ENCODE assay signal across 8 mouse cellular contexts in genomic region chr10:61380186-61380585, GRCm38 (mm10). TPM values are rescaled to one million over a fixed set of nuclear protein-coding genes. Genes with fewer than 3 reads are reported as not detected.
DNase-seq lines count a peak whose midpoint lies in the region; ATAC-seq and TF ChIP-seq lines count a peak whose summit lies in the region.

No protein-coding gene starts in this region.

- WGBS in spleen, adult 2 months: 48% methylated on average over 9 of the region's 9 CpGs
- WGBS in heart, adult 2 months: 3% methylated on average over 9 of the region's 9 CpGs
- 20% methylated on average over 9 of the region's 9 CpGs for WGBS in kidney, postnatal 0 days
- 7% methylated on average over 9 of the region's 9 CpGs for WGBS in midbrain, embryonic 11.5 days

- no peaks in the 10 kb centered on the region for H3K9me3 ChIP-seq in kidney, postnatal 0 days (replicated peaks; ENCODE audit: low read length)
- H3K9me3 ChIP-seq in midbrain, embryonic 11.5 days (ENCODE audit: control insufficient read depth, low read length): no peaks in the 10 kb centered on the region

- H3K4me2 ChIP-seq in kidney, postnatal 0 days (ENCODE audit: low read length): peak overlapping the region; percentile 87
- no peak overlapping the region; the same call in 1 of the 2 replicates for H3K4me2 ChIP-seq in midbrain, embryonic 11.5 days

- intact Hi-C loops in heart, adult 2 months (cut with DNase I): no loop called here

- no peaks in the 10 kb centered on the region for H3K36me3 ChIP-seq in spleen, adult 2 months (ENCODE audit: control insufficient read depth, insufficient read depth, low read length)
- H3K36me3 ChIP-seq in heart, adult 2 months (ENCODE audit: control insufficient read depth, insufficient read depth, low read length): peaks cover 2% of the 10 kb centered on the region
- no peaks in the 10 kb centered on the region for H3K36me3 ChIP-seq in kidney, postnatal 0 days (ENCODE audit: insufficient read depth, low read length)
- no peaks in the 10 kb centered on the region for H3K36me3 ChIP-seq in midbrain, embryonic 11.5 days (ENCODE audit: control insufficient read depth, insufficient read depth, low read length)

- DNase-seq in spleen, adult 2 months (ENCODE audit: low read depth in 1 of 2, low spot score in 2 of 2): no peak
- DNase-seq in spleen, postnatal 36 days (ENCODE audit: low spot score in 2 of 2): no peak
- DNase-seq in heart, adult 2 months: peak; percentile 75 to 81
- DNase-seq in kidney, postnatal 0 days (ENCODE audit: low spot score): no peak
- peak; percentile 87 for DNase-seq in midbrain, embryonic 11.5 days (ENCODE audit: low spot score, missing footprints)
- DNase-seq in natural killer cell, adult 2 months (ENCODE audit: low spot score in 2 of 2): no peak
- DNase-seq in left cerebral cortex, adult 9 months (ENCODE audit: low spot score in 2 of 2): no peak
- DNase-seq in layer of hippocampus, postnatal 14 days (ENCODE audit: low spot score in 2 of 2): no peak

- no peak for TF ChIP-seq CTCF in spleen, adult 2 months (IDR thresholded peaks at IDR 0.05; ENCODE audit: extremely low read depth, insufficient read depth, insufficient read length, insufficient replicate concordance)
- TF ChIP-seq CTCF in heart, adult 2 months (IDR thresholded peaks at IDR 0.05): no peak
- TF ChIP-seq CTCF in kidney, postnatal 0 days (IDR thresholded peaks at IDR 0.05; ENCODE audit: low read depth): no peak

- no peak for TF ChIP-seq EP300 in heart, adult 2 months (IDR thresholded peaks at IDR 0.05; ENCODE audit: insufficient read depth, low read depth, low read length)

- no peaks in the 10 kb centered on the region for H3K4me1 ChIP-seq in spleen, adult 2 months (ENCODE audit: control insufficient read depth, insufficient read depth, insufficient read length)
- H3K4me1 ChIP-seq in heart, adult 2 months (ENCODE audit: control insufficient read depth, insufficient read depth, low read length): peaks cover 37% of the 10 kb centered on the region
- peaks cover 28% of the 10 kb centered on the region; the same call in 1 of the 2 replicates for H3K4me1 ChIP-seq in kidney, postnatal 0 days (replicated peaks; ENCODE audit: insufficient read depth, low read length)
- peaks cover 22% of the 10 kb centered on the region for H3K4me1 ChIP-seq in midbrain, embryonic 11.5 days (ENCODE audit: control insufficient read depth, insufficient read depth, low read length)

- peak overlapping the region; percentile 60 for H3K9ac ChIP-seq in heart, adult 2 months (ENCODE audit: low read depth, low read length)
- H3K9ac ChIP-seq in kidney, postnatal 0 days (ENCODE audit: low read depth, low read length): peak overlapping the region; percentile 32; the same call in 1 of the 2 replicates
- H3K9ac ChIP-seq in midbrain, embryonic 11.5 days (ENCODE audit: low read length): peak overlapping the region; percentile 10; the same call in 1 of the 2 replicates

- no peak for ATAC-seq in kidney, postnatal 0 days (replicated peaks; ENCODE audit: low FRiP score, low read depth)
- ATAC-seq in midbrain, embryonic 11.5 days (ENCODE audit: low FRiP score): no peak

- no peak overlapping the region for H3K4me3 ChIP-seq in spleen, adult 2 months (ENCODE audit: extremely low read depth, insufficient read depth, insufficient read length)
- H3K4me3 ChIP-seq in heart, adult 2 months: peak overlapping the region; percentile 96
- H3K4me3 ChIP-seq in kidney, postnatal 0 days (replicated peaks; ENCODE audit: low read depth, low read length): no peak overlapping the region
- no peak overlapping the region for H3K4me3 ChIP-seq in midbrain, embryonic 11.5 days (ENCODE audit: low read depth, low read length)

- H3K27ac ChIP-seq in spleen, adult 2 months (ENCODE audit: insufficient read depth, low read length): peak overlapping the region; percentile 58
- H3K27ac ChIP-seq in heart, adult 2 months: peak overlapping the region; percentile 91
- H3K27ac ChIP-seq in kidney, postnatal 0 days: no peak overlapping the region
- no peak overlapping the region for H3K27ac ChIP-seq in midbrain, embryonic 11.5 days (ENCODE audit: low read depth, low read length)

- H3K27me3 ChIP-seq in spleen, adult 2 months (ENCODE audit: control insufficient read depth, insufficient read depth, low read length): peaks cover 8% of the 10 kb centered on the region
- no peaks in the 10 kb centered on the region for H3K27me3 ChIP-seq in heart, adult 2 months (ENCODE audit: control insufficient read depth, insufficient read depth, low read length)
- H3K27me3 ChIP-seq in kidney, postnatal 0 days (ENCODE audit: insufficient read depth, low read length): no peaks in the 10 kb centered on the region
- peaks cover 5% of the 10 kb centered on the region; the same call in 1 of the 2 replicates for H3K27me3 ChIP-seq in midbrain, embryonic 11.5 days (ENCODE audit: control insufficient read depth, insufficient read depth, low read length)

- peaks cover 2% of the 10 kb centered on the region for H3K79me2 ChIP-seq in heart, adult 2 months (replicated peaks; ENCODE audit: control insufficient read depth, insufficient read depth, low read length)

- TF ChIP-seq POLR2A in spleen, adult 2 months (IDR thresholded peaks at IDR 0.05; ENCODE audit: low read depth, low read length): no peak
- TF ChIP-seq POLR2A in heart, adult 2 months (IDR thresholded peaks at IDR 0.05; ENCODE audit: insufficient read depth, low read depth, low read length): no peak

RNA-seq across cellular contexts. Expression of gene Pald1, which starts 3.1 kb away (rescaled TPM):
- polyA plus RNA-seq in spleen, adult 2 months (2012; rRNA removed): 11.7 and 15.0 TPM in 2 replicates
- 10 to 100 TPM; 15.3 to 17.6 TPM for total RNA-seq in heart, adult 2 months (2021)
- 17.7 and 20.4 TPM in 2 replicates for polyA plus RNA-seq in heart, adult 2 months (2012; rRNA removed)
- polyA plus RNA-seq in kidney, postnatal 0 days (2015; fragmentation: Nextera tagmentation; extraction: Ambion mirVana): 20.2 and 24.8 TPM in 2 replicates
- 15.3 and 17.3 TPM in 2 replicates for polyA plus RNA-seq in midbrain, embryonic 11.5 days (2014; fragmentation: Nextera tagmentation; extraction: Ambion mirVana)
- total RNA-seq in layer of hippocampus, postnatal 14 days (2021): 10 to 100 TPM; 16.5 to 22.1 TPM

RNA-seq across cellular contexts. Expression of gene Nodal, which starts 37.6 kb away (rescaled TPM):
- polyA plus RNA-seq in spleen, adult 2 months (2012; rRNA removed): 0.14 and 0.19 TPM in 2 replicates
- under 1 TPM in 1 of 2 experiments, not detected in 1; 0.10 TPM for total RNA-seq in heart, adult 2 months (2021)
- polyA plus RNA-seq in heart, adult 2 months (2012; rRNA removed): 0.04 and 0.38 TPM in 2 replicates
- 0.36 and 0.45 TPM in 2 replicates for polyA plus RNA-seq in kidney, postnatal 0 days (2015; fragmentation: Nextera tagmentation; extraction: Ambion mirVana)
- 0.10 TPM in 1 of 2 replicates, not detected in the other for polyA plus RNA-seq in midbrain, embryonic 11.5 days (2014; fragmentation: Nextera tagmentation; extraction: Ambion mirVana)
- not detected for total RNA-seq in layer of hippocampus, postnatal 14 days (2021)

Comparison
In these comparisons a context has a peak if more than half of its experiments do, and no peak if none do; other contexts are left out.
1. DNase-seq: peak in heart, adult 2 months (2 of 2) and midbrain, embryonic 11.5 days (single experiment); none in spleen, adult 2 months (0 of 2), spleen, postnatal 36 days (0 of 2), kidney, postnatal 0 days (single experiment), natural killer cell, adult 2 months (0 of 2), left cerebral cortex, adult 9 months (0 of 2) and layer of hippocampus, postnatal 14 days (0 of 2).
2. H3K27ac ChIP-seq: peak in spleen, adult 2 months (single experiment) and heart, adult 2 months (single experiment); none in kidney, postnatal 0 days (single experiment) and midbrain, embryonic 11.5 days (single experiment).
3. H3K9ac ChIP-seq: peak in every context shown above with its lines; median percentile 60 in heart, adult 2 months; 32 in kidney, postnatal 0 days; 10 in midbrain, embryonic 11.5 days.